Mouse (Mus musculus) neural tube, embryonic 15.5 days (tissue): ENCODE results near the gene Usp31. TPM values are rescaled to one million over a fixed set of nuclear protein-coding genes. Genes with fewer than 3 reads are reported as not detected.

ENCODE experiments used
- polyA plus RNA-seq: library from polyadenylated mRNA; unstranded; fragments of >200 nt; fragmentation: Nextera tagmentation; extraction: Ambion mirVana; gene quantifications from 2 replicates; pipeline ENCODE4 v1.2.1, GENCODE M21; 2015

The Usp31 gene
- polyA plus RNA-seq, 1 experiment from 2014 or later: 2.7 TPM

Other genes with a start within 250 kb of the Usp31 start
- gene Scnn1g, start 27.2 kb upstream of the Usp31 start, polyA plus RNA-seq: 0.28 TPM in 1 of 2 replicates, not detected in the other
- 0.26 and 0.69 TPM in 2 replicates for gene Scnn1b, start 157.8 kb upstream of the Usp31 start, polyA plus RNA-seq